Mouse (Mus musculus) 3134 (cell line): ENCODE results near the gene Acot13.

Experiments
- DNase-seq: peaks from one replicate; pipeline ENCODE4 v3.0.0-alpha.2; 2011; ENCODE audit warnings: low spot score; ENCODE audit not compliant: insufficient read length; ENCODE audit errors: extremely low read depth

Acot13 gene

DNA sequence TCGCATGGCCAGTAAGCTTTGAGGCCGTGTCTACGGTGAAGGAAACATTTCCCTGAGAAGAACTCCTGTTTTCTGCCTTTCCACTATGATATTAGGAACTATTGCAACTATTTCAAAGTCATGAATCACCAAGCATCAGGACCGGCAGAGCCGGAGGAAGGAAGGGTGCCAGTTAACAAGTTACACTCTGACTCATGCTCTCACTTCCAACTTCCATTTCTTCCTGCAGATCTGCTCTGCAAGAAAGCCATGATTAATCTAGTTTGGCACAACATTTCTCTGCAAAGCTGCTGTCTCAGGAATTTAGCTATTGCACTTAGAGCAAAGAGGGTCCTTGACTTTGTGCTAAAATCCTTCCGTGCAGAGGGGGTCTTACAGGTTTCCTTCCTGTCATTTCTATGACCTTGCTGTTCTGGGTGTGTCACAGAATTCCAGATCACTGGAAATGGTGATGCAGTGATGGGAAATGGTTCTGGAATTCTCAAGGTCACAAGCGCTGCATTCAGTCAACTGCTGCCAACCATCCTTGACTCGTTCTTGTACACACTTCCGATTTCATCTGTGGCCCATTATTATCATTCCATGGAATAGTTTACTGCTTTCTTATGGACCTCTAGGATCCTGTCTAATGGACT, 38.8 kb downstream of the Acot13 start:
- DNase-seq = peak; percentile 65

DNA sequence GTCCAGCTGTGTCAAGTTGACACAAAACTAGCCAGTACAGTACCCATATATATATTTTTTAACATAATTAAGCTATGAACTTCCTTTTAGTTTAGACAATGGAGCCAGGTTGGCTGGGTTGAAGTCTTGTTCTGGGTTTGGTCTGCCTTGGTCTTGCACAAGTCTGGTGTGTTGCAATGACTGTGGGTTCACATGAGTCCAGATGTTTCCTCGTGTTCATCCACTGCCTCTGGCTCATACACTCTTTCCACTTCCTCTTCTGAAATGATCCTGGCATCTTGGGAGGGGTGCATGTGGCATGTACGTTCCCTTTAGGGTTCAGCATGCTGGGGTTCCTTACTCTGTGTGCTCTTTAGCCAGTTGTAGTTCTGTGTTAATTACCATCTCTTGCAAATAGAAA, 40.0 kb downstream of the Acot13 start:
- peak; percentile 43 for DNase-seq

DNA sequence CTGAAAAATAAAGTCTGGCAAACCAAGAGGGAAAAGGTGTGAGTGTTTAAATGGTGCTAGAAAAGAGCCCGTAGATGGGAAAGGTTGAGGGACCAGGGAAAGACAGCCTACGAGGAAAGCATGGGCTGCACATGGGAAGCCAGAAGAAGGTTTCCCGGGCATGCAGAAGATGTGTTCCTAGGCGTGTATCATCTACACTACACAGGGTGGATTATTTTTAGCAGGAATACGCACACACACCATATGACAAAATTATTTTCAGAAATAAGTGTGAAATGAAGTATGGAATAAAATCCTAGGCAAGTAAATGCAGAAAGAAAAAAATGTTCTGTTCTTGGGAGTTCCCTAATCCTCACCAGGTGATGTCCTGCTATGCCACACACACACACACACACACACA, 43.9 kb downstream of the Acot13 start:
- no peak for DNase-seq

GRCm38 (mm10) chr13:24786014-24786490, 45.3 kb downstream of the Acot13 start:
- DNase-seq = peak; percentile 78

DNA sequence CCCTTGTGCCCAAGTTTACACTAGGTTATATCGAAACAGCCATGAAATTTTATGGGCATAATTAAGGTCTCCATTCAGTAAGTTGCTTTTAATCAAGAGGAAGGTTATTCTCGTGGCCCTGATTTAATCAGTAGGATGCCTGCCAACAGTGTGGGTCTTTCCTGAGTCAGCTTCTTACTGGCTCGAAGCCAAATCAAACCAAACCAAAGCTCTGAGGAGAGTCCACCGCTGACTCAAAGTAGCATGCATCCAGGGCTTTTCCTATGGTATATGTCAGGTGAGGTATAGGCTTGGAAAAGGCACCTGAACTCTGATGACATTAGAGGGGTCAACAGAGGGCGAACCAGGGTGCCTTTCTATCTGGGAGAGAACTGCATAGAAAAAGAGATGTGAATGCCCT, 49.4 kb downstream of the Acot13 start:
- DNase-seq = no peak

GRCm38 (mm10) chr13:24778706-24779380, 52.5 kb downstream of the Acot13 start:
- DNase-seq = no peak

- no peak for DNase-seq
Measured at GRCm38 (mm10) chr13:24778026-24778425, 53.3 kb downstream of the Acot13 start.

GRCm38 (mm10) chr13:24776146-24776844, 55.0 kb downstream of the Acot13 start:
- peak; percentile 44 for DNase-seq

DNA sequence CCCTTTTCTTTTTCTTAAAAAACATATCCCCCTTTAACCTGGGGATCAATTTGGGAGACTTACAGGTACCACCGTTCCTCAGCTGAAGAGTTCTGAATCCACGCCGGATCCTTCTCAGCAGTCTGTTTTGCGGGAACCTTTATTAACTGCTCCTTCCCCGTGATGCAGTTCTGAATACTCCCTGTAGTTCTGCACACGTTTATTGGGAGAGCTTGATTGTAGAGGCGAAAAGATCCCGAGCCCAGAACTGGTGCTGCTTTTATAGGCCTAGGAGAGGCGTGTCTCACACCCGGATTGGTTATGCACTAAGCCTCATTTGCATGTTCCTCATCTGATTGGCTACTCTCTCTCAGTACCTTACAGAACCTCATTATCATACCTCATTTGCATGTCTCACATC, 59.9 kb downstream of the Acot13 start:
- DNase-seq = peak; percentile 37
